21 mouse cellular contexts compared by ENCODE assay signal in genomic region chr12:29707094-29707493, GRCm38 (mm10).
DNase-seq lines count a peak whose midpoint lies in the region; ATAC-seq and TF ChIP-seq lines count a peak whose summit lies in the region.
"Had no signal": no experiment of that assay in that cellular context is flagged by ENCODE, and none has a peak within 500 bp of the region (broad histone marks: within the 10 kb centered on the region; RNA-seq: fewer than 3 reads in every experiment).

No protein-coding gene starts in this region.

- TF ChIP-seq CTCF in midbrain, postnatal 0 days (IDR thresholded peaks at IDR 0.05), result no peak

- H3K27ac ChIP-seq in midbrain, postnatal 0 days (ENCODE audit: low read depth, low read length), result no peak overlapping the region
- H3K27ac ChIP-seq: embryonic facial prominence, embryonic 10.5 days; heart, embryonic 13.5 days; hindbrain, embryonic 13.5 days; hindbrain, postnatal 0 days; intestine, embryonic 15.5 days had no signal

- H3K9ac ChIP-seq in midbrain, postnatal 0 days (replicated peaks; ENCODE audit: low read length, poor library complexity, severe bottlenecking), result no peak overlapping the region
- H3K9ac ChIP-seq: heart, embryonic 13.5 days; hindbrain, embryonic 13.5 days; intestine, embryonic 15.5 days had no signal

- DNase-seq in frontal cortex, adult 2 months (ENCODE audit: extremely low spot score in 1 of 2, low spot score in 1 of 2), result peak; percentile 38 to 78
- DNase-seq in frontal cortex, postnatal 14 days (ENCODE audit: low spot score in 2 of 2), result no peak
- peak; percentile 56 to 69 for DNase-seq in left cerebral cortex, adult 18-20 months (ENCODE audit: low spot score in 2 of 2)
- no peak for DNase-seq in left cerebral cortex, adult 11 months (ENCODE audit: low spot score)
- peak; percentile 10 for DNase-seq in Muller cell, postnatal 12 days (ENCODE audit: inconsistent ontology term)
- peak; percentile 58 to 66 for DNase-seq in left cerebral cortex, postnatal 14 days (ENCODE audit: low spot score in 2 of 2)
- DNase-seq in midbrain, postnatal 0 days (ENCODE audit: low spot score), result no peak
- DNase-seq: adrenal gland, adult 2 months; adrenal gland, postnatal 25 days; cerebellum, adult 2 months; cerebellum, postnatal 10 days; gastrocnemius, postnatal 14 days; heart, postnatal 4 days had no signal

- no peak overlapping the region for H3K4me2 ChIP-seq in midbrain, postnatal 0 days (ENCODE audit: low read depth, low read length, poor library complexity, severe bottlenecking)
- H3K4me2 ChIP-seq: heart, embryonic 13.5 days; hindbrain, embryonic 13.5 days; intestine, embryonic 15.5 days had no signal

- peaks cover 11% of the 10 kb centered on the region; the same call in 1 of the 2 replicates for H3K4me1 ChIP-seq in midbrain, postnatal 0 days (ENCODE audit: insufficient read depth, low read length)
- H3K4me1 ChIP-seq: intestine, embryonic 15.5 days had no signal

- no peaks in the 10 kb centered on the region for H3K27me3 ChIP-seq in midbrain, postnatal 0 days (ENCODE audit: insufficient read depth, low read length)
- H3K27me3 ChIP-seq: CH12.LX; heart, embryonic 13.5 days; hindbrain, embryonic 13.5 days; intestine, embryonic 15.5 days had no signal

- H3K9me3 ChIP-seq in midbrain, postnatal 0 days (ENCODE audit: low read length), result no peaks in the 10 kb centered on the region
- H3K9me3 ChIP-seq: embryonic facial prominence, embryonic 10.5 days; heart, embryonic 13.5 days; hindbrain, embryonic 13.5 days; intestine, embryonic 15.5 days had no signal

- no peak for ATAC-seq in midbrain, postnatal 0 days (ENCODE audit: low FRiP score)
- no peak for ATAC-seq in inflammation-experienced regulatory T-cells, adult 6 months
- ATAC-seq: forebrain, embryonic 14.5 days; hindbrain, postnatal 0 days; intestine, embryonic 15.5 days had no signal

- no peaks in the 10 kb centered on the region for H3K36me3 ChIP-seq in midbrain, postnatal 0 days (ENCODE audit: insufficient read depth, low read length)
- H3K36me3 ChIP-seq: embryonic facial prominence, embryonic 10.5 days; heart, embryonic 13.5 days; hindbrain, embryonic 13.5 days; intestine, embryonic 15.5 days had no signal

- intact Hi-C loops in left cerebral cortex, postnatal 14 days (cut with DNase I), result no loop called here

- H3K4me3 ChIP-seq in midbrain, postnatal 0 days (ENCODE audit: low read depth, low read length), result no peak overlapping the region
- H3K4me3 ChIP-seq: embryonic facial prominence, embryonic 10.5 days; heart, embryonic 13.5 days; hindbrain, embryonic 13.5 days; intestine, embryonic 15.5 days had no signal

- 77% methylated on average over 3 of the region's 3 CpGs for WGBS in midbrain, postnatal 0 days

Comparison
In these comparisons a context has a peak if more than half of its experiments do, and no peak if none do; other contexts are left out.
1. DNase-seq: peak in frontal cortex, adult 2 months (2 of 2), left cerebral cortex, adult 18-20 months (2 of 2), Muller cell, postnatal 12 days (single experiment) and left cerebral cortex, postnatal 14 days (2 of 2); none in frontal cortex, postnatal 14 days (0 of 2), left cerebral cortex, adult 11 months (single experiment) and midbrain, postnatal 0 days (single experiment).